Mouse (Mus musculus) embryonic fibroblast, embryonic 13.5 days (primary cell): ENCODE measurements around the gene Rgs12.

ENCODE experiments used
- CTCF ChIP-seq: IDR thresholded peaks from 2 replicates; pipeline ENCODE4 v1.5.1; 2011; ENCODE audit warnings: mild to moderate bottlenecking, control low read depth, low read length, moderate library complexity, borderline replicate concordance; ENCODE audit not compliant: insufficient read depth
- POLR2A ChIP-seq: IDR thresholded peaks from 2 replicates; pipeline ENCODE4 v1.6.1; 2011; ENCODE audit warnings: low read depth, mild to moderate bottlenecking, control low read depth, low read length, moderate library complexity

DNA sequence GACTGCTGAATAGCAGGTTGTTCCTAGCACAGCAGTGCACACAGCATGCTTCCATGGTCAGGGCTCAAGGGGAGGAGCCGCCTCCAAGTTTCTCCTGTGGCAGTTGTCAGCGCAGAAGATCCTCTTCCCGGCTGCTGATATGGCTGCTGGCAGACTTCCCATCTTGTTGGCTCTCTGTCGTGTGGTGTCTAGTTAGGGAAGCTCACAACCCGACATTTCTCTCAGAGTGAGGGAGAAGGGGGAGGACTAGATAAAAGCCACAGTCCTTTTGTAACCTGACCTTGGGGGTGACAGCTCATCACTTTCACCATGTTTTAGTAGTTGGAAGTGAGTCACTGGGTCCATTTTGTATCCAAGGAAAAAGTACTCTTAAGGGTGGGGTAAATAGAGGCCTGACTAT is 6.4 kb downstream of the Rgs12 start:
- TF ChIP-seq CTCF: no peak
- TF ChIP-seq POLR2A: no peak
